Mouse (Mus musculus): ENCODE measurements around the gene Bms1. TPM values are rescaled to one million over a fixed set of nuclear protein-coding genes. Genes with fewer than 3 reads are reported as not detected.

Bms1 gene
- polyA plus RNA-seq, 1 experiment from 2014 or later, result 25.1 TPM

DNA sequence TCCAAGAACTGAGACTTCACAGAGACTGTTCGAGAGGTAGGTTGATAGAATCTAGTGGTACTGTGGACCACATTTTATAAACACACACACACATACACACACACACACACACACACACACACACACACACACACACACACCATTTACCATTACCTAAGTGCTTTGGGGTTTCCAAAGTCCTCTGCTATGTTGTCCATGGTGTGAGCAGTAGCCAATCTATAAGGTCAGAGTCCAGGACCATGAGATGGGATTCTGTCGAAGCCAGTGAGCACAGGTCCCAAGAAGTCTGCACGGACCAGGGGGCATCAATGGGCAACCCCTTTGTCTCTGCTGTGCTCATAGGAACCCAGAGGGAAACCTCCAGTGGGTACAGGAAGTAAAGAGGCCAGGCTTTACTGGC is 44.2 kb downstream of the Bms1 start:
- Histone ChIP-seq H3K9me3 (ENCODE audit: control insufficient read depth, low read length) (no peaks in the 10 kb centered on the region), H3K27ac (ENCODE audit: low read length) (no peak overlapping the region), H3K4me2 (ENCODE audit: low read depth, low read length) (no peak overlapping the region), H3K9ac (ENCODE audit: low read depth, low read length) (no peak overlapping the region), H3K4me1 (ENCODE audit: control insufficient read depth, insufficient read depth, low read length) (peaks cover 4% of the 10 kb centered on the region; the same call in 1 of the 2 replicates), H3K4me3 (ENCODE audit: low read length) (no peak overlapping the region), H3K27me3 (replicated peaks; ENCODE audit: control insufficient read depth, insufficient read depth, low read length) (no peaks in the 10 kb centered on the region), H3K36me3 (ENCODE audit: control insufficient read depth, insufficient read depth, low read length) (no peaks in the 10 kb centered on the region)
- WGBS, result 76% methylated on average over 3 of the region's 3 CpGs
- ATAC-seq, result no peak; the same call in 1 of the 2 replicates

DNA sequence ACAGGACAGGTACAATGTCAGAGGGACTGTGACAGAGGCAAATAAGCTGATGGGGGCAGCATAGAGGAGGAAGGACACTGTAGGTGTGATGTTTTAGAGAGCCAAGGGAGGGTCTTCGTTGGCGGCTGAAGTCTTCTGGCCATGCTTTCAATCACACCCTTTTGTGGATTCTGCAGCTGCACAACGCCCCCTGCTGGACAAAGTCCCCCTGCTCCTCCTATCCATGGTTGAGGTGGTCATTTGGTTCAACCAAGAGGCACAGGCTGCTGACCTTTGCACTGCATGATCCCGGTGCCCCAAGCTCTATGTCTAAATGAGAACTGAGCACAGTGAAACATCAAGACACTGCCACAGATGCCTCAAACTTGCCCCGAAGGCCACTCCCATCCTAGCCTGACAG is 46.0 kb downstream of the Bms1 start:
- WGBS, result 38% methylated on average over 5 of the region's 5 CpGs
- Histone ChIP-seq H3K4me2 (ENCODE audit: low read depth, low read length) (no peak overlapping the region), H3K4me3 (ENCODE audit: low read length) (no peak overlapping the region), H3K36me3 (ENCODE audit: control insufficient read depth, insufficient read depth, low read length) (no peaks in the 10 kb centered on the region), H3K9ac (ENCODE audit: low read depth, low read length) (no peak overlapping the region), H3K9me3 (ENCODE audit: control insufficient read depth, low read length) (no peaks in the 10 kb centered on the region), H3K27me3 (replicated peaks; ENCODE audit: control insufficient read depth, insufficient read depth, low read length) (no peaks in the 10 kb centered on the region), H3K4me1 (ENCODE audit: control insufficient read depth, insufficient read depth, low read length) (peaks cover 4% of the 10 kb centered on the region; the same call in 1 of the 2 replicates), H3K27ac (ENCODE audit: low read length) (no peak overlapping the region)
- ATAC-seq, result no peak

DNA sequence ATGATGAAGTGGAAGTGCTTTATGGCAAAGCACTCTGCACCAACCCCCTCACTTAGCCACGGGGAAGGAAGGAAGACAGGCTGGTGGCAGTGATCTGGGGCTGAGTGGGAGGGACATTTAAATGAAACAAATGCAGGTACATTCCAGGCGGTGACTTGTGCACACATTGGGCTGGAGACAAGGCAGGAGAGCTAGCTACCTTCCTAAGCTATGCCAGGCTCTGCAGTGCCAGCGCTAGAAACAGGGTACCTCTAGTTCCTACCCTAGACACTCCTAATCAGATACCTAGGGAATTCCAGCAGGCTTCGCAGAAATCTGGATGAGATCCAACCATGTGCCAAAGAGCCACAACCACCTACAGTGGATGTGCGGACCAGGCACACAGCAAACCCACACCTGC is 46.5 kb downstream of the Bms1 start:
- H3K4me2 ChIP-seq (ENCODE audit: low read depth, low read length), result no peak overlapping the region
- 65% methylated on average over 5 of the region's 5 CpGs for WGBS
- H3K4me3 ChIP-seq (ENCODE audit: low read length), result no peak overlapping the region
- no peaks in the 10 kb centered on the region for H3K9me3 ChIP-seq (ENCODE audit: control insufficient read depth, low read length)
- no peaks in the 10 kb centered on the region for H3K36me3 ChIP-seq (ENCODE audit: control insufficient read depth, insufficient read depth, low read length)
- H3K27ac ChIP-seq (ENCODE audit: low read length), result no peak overlapping the region
- no peaks in the 10 kb centered on the region for H3K27me3 ChIP-seq (replicated peaks; ENCODE audit: control insufficient read depth, insufficient read depth, low read length)
- ATAC-seq, result no peak
- no peak overlapping the region for H3K9ac ChIP-seq (ENCODE audit: low read depth, low read length)
- peaks cover 4% of the 10 kb centered on the region; the same call in 1 of the 2 replicates for H3K4me1 ChIP-seq (ENCODE audit: control insufficient read depth, insufficient read depth, low read length)

DNA sequence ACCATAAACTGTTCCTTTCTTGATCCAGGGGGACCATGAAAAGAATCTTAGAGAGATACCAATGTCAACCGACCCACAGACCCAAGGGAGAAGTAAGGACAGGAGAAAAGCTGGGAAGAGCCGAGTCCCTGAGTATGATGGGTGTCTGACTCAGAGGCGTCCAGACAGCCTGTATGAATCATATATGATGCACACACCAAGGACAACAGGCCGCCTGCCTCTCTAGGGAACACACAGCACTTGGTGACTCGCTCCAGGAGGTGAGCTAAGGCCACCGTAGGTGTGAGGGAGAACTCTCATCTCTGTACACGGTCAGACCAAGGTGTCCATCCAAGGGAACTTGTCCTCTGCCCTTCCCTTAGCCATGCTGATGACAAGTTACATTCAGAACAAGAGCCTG is 51.8 kb downstream of the Bms1 start:
- Histone ChIP-seq H3K9me3 (ENCODE audit: control insufficient read depth, low read length) (no peaks in the 10 kb centered on the region), H3K27me3 (replicated peaks; ENCODE audit: control insufficient read depth, insufficient read depth, low read length) (no peaks in the 10 kb centered on the region), H3K36me3 (ENCODE audit: control insufficient read depth, insufficient read depth, low read length) (no peaks in the 10 kb centered on the region), H3K4me2 (ENCODE audit: low read depth, low read length) (no peak overlapping the region), H3K27ac (ENCODE audit: low read length) (no peak overlapping the region), H3K4me3 (ENCODE audit: low read length) (no peak overlapping the region), H3K9ac (ENCODE audit: low read depth, low read length) (no peak overlapping the region), H3K4me1 (ENCODE audit: control insufficient read depth, insufficient read depth, low read length) (no peaks in the 10 kb centered on the region)
- 80% methylated on average over 7 of the region's 7 CpGs for WGBS
- no peak for ATAC-seq

DNA sequence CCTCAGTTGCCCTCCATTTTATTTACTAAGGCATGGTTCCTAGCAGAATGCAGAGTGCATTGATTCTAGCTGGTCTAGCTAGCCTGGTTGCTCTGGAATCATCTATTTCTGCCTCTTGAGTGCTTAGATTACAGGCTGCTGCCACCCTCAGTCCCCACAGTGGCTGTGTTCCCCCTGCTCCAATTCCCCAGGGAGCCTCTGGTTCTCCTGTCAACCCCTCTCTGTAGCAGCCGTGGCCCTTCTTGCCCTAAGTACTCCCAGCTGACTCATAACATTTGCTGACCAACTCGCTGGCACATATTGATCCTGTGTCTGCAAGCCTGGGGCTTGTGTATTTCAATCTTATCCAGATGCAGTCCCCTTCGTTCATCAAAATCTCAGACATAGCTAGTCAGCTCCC is 53.1 kb downstream of the Bms1 start:
- no peaks in the 10 kb centered on the region for H3K36me3 ChIP-seq (ENCODE audit: control insufficient read depth, insufficient read depth, low read length)
- no peak overlapping the region for H3K9ac ChIP-seq (ENCODE audit: low read depth, low read length)
- H3K4me1 ChIP-seq (ENCODE audit: control insufficient read depth, insufficient read depth, low read length), result no peaks in the 10 kb centered on the region
- H3K4me3 ChIP-seq (ENCODE audit: low read length), result no peak overlapping the region
- ATAC-seq, result no peak
- no peak overlapping the region for H3K4me2 ChIP-seq (ENCODE audit: low read depth, low read length)
- H3K27me3 ChIP-seq (replicated peaks; ENCODE audit: control insufficient read depth, insufficient read depth, low read length), result no peaks in the 10 kb centered on the region
- 57% methylated on average over 3 of the region's 3 CpGs for WGBS
- no peak overlapping the region for H3K27ac ChIP-seq (ENCODE audit: low read length)
- no peaks in the 10 kb centered on the region for H3K9me3 ChIP-seq (ENCODE audit: control insufficient read depth, low read length)

DNA sequence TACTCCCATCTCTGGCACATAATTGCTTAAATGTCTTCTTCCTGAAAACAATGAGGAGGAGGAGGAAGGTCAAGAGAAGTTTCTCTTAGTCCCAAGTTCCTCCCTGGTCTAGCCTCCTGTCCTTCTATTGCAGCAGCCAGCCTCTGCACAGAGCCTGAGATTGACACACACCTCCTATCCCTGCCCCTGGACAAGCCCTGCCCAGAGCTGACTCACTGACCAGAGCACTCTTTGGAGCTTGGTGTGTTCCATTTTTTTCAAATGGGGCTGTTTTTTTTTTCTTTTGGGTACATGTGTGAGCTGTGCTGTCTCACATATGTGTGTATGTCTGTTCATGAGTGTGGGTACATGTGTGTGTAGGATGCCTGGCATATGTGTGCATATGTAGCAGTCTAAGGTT is 53.5 kb downstream of the Bms1 start:
- Histone ChIP-seq H3K4me3 (ENCODE audit: low read length) (no peak overlapping the region), H3K9me3 (ENCODE audit: control insufficient read depth, low read length) (no peaks in the 10 kb centered on the region)
- ATAC-seq, result no peak

DNA sequence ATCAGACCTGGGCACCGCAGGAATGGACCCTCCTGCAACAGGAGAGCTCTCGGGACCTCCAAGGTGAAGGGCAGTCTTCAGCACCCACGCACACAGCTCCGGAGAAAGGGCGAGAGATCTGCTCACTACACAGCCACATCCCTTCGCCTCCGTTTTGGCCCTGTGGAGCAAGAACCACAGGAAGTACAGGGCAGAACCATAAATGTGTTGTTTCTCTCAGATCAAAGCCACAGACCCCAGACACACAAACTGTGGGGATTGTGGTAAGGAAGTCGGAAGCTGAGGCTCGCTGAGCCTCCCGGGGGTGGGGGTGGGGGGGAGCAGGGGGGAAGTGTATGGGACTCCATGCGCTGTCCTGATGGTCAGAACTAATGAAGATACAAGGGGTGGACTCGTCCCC is 68.9 kb downstream of the Bms1 start:
- ATAC-seq, result no peak
- no peak overlapping the region for H3K9ac ChIP-seq (ENCODE audit: low read depth, low read length)
- no peak overlapping the region for H3K4me3 ChIP-seq (ENCODE audit: low read length)
- WGBS, result 68% methylated on average over 12 of the region's 12 CpGs
- no peak overlapping the region for H3K4me2 ChIP-seq (ENCODE audit: low read depth, low read length)
- no peaks in the 10 kb centered on the region for H3K4me1 ChIP-seq (ENCODE audit: control insufficient read depth, insufficient read depth, low read length)
- H3K27ac ChIP-seq (ENCODE audit: low read length), result no peak overlapping the region
- H3K27me3 ChIP-seq (replicated peaks; ENCODE audit: control insufficient read depth, insufficient read depth, low read length), result no peaks in the 10 kb centered on the region
- H3K36me3 ChIP-seq (ENCODE audit: control insufficient read depth, insufficient read depth, low read length), result no peaks in the 10 kb centered on the region
- no peaks in the 10 kb centered on the region for H3K9me3 ChIP-seq (ENCODE audit: control insufficient read depth, low read length)

More for the DNA sequence above, 53.5 kb downstream of the Bms1 start:
- Histone ChIP-seq H3K4me2 (ENCODE audit: low read depth, low read length) (no peak overlapping the region), H3K27me3 (replicated peaks; ENCODE audit: control insufficient read depth, insufficient read depth, low read length) (no peaks in the 10 kb centered on the region), H3K27ac (ENCODE audit: low read length) (no peak overlapping the region), H3K36me3 (ENCODE audit: control insufficient read depth, insufficient read depth, low read length) (no peaks in the 10 kb centered on the region), H3K4me1 (ENCODE audit: control insufficient read depth, insufficient read depth, low read length) (no peaks in the 10 kb centered on the region), H3K9ac (ENCODE audit: low read depth, low read length) (no peak overlapping the region)

DNA sequence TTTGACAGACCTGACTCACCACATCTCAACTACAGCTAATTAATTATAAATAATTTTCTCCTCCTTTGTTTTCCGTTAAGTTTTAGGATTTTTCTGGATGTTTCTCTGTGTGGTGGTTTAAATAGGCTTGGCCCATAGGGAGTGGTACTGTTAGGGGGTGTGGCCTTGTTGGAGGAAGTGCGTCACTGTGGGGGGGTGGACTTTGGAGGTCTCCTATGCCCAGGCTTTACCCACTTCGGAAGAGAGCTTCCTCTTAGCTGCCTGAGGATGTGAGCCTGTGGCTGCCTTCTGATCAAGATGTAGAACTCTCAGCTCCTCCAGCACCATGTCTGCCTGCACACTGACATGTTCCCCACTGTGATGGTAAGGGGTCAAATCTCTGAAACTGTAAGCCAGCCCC is 71.1 kb downstream of the Bms1 start:
- no peak for ATAC-seq
- H3K9ac ChIP-seq (ENCODE audit: low read depth, low read length), result no peak overlapping the region
- no peaks in the 10 kb centered on the region for H3K27me3 ChIP-seq (replicated peaks; ENCODE audit: control insufficient read depth, insufficient read depth, low read length)
- no peak overlapping the region for H3K27ac ChIP-seq (ENCODE audit: low read length)
- no peak overlapping the region for H3K4me3 ChIP-seq (ENCODE audit: low read length)
- no peaks in the 10 kb centered on the region for H3K36me3 ChIP-seq (ENCODE audit: control insufficient read depth, insufficient read depth, low read length)
- H3K4me1 ChIP-seq (ENCODE audit: control insufficient read depth, insufficient read depth, low read length), result no peaks in the 10 kb centered on the region
- 70% methylated on average over 3 of the region's 3 CpGs for WGBS
- H3K4me2 ChIP-seq (ENCODE audit: low read depth, low read length), result no peak overlapping the region
- H3K9me3 ChIP-seq (ENCODE audit: control insufficient read depth, low read length), result no peaks in the 10 kb centered on the region

DNA sequence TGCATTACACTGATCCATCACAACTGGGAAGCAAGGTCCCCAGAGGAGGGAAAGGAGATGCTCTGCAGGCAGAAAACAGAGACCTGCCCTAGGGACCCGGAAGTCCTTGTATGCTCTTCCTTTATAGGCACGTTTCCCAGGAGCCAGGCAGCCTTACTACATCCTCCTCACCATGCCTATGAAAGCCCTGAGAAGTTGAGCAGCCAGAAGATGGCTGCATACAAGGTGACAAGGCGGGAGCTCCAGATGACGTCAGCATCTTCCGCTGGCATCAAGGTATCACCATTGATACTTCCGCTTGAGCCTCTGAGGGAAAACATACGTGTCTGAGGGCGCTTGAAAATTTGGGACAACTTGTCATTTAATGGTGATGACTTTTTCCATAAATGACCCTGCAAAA is 72.0 kb downstream of the Bms1 start:
- Histone ChIP-seq H3K9ac (ENCODE audit: low read depth, low read length) (no peak overlapping the region), H3K9me3 (ENCODE audit: control insufficient read depth, low read length) (no peaks in the 10 kb centered on the region), H3K27me3 (replicated peaks; ENCODE audit: control insufficient read depth, insufficient read depth, low read length) (no peaks in the 10 kb centered on the region), H3K27ac (ENCODE audit: low read length) (no peak overlapping the region), H3K4me2 (ENCODE audit: low read depth, low read length) (no peak overlapping the region), H3K36me3 (ENCODE audit: control insufficient read depth, insufficient read depth, low read length) (no peaks in the 10 kb centered on the region), H3K4me1 (ENCODE audit: control insufficient read depth, insufficient read depth, low read length) (no peaks in the 10 kb centered on the region), H3K4me3 (ENCODE audit: low read length) (no peak overlapping the region)
- no peak for ATAC-seq
- 82% methylated on average over 8 of the region's 8 CpGs for WGBS

DNA sequence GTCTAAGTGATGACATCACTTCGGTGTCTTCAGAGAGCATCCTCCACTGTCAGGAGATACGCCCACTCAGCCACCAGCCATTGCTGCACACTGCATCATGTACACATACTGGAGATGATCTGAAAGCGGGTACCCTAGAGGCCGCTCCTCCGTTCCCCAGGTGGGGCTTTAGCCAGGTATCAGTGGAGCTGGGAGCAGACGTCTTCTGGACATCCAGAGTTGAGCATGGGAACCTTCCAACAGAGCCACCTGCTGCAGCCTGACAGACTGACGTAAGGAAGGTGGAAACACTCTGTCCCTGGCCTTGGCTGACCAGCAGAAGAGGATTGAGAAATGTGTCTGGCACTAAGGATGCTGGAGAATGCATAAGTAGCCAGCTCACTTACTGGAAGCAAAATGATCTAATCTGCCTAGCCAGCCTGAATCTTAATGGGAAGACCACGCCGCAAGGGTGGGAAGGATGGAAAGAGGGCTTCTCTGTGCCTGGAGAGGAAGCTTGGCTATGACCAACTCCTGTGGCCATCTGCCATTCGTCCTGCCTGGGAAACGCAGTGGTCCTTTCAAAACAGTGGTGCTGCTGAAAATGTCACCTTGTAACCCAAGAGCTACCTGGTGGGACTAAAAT is 77.3 kb downstream of the Bms1 start:
- H3K4me2 ChIP-seq (ENCODE audit: low read depth, low read length), result no peak overlapping the region
- H3K9me3 ChIP-seq (ENCODE audit: control insufficient read depth, low read length), result no peaks in the 10 kb centered on the region
- H3K36me3 ChIP-seq (ENCODE audit: control insufficient read depth, insufficient read depth, low read length), result no peaks in the 10 kb centered on the region
- H3K4me3 ChIP-seq (ENCODE audit: low read length), result no peak overlapping the region
- no peak overlapping the region for H3K9ac ChIP-seq (ENCODE audit: low read depth, low read length)
- 89% methylated on average over 11 of the region's 11 CpGs for WGBS
- H3K4me1 ChIP-seq (ENCODE audit: control insufficient read depth, insufficient read depth, low read length), result no peaks in the 10 kb centered on the region
- no peak for ATAC-seq
- no peaks in the 10 kb centered on the region for H3K27me3 ChIP-seq (replicated peaks; ENCODE audit: control insufficient read depth, insufficient read depth, low read length)
- H3K27ac ChIP-seq (ENCODE audit: low read length), result no peak overlapping the region
